Mouse (Mus musculus): ENCODE measurements around the gene A1cf. TPM values are rescaled to one million over a fixed set of nuclear protein-coding genes. Genes with fewer than 3 reads are reported as not detected.

A1cf gene
- polyA plus RNA-seq, 1 experiment from 2014 or later: not detected

GRCm38 (mm10) chr19:31950793-31951489, 82.4 kb downstream of the A1cf start:
- no peaks in the 10 kb centered on the region for H3K4me1 ChIP-seq (ENCODE audit: insufficient read depth)
- H3K9ac ChIP-seq: no peak overlapping the region
- no peak overlapping the region for H3K4me3 ChIP-seq (ENCODE audit: low read depth, low read length)
- H3K27ac ChIP-seq (ENCODE audit: low read depth): no peak overlapping the region
- H3K36me3 ChIP-seq (ENCODE audit: insufficient read depth): no peaks in the 10 kb centered on the region
- ATAC-seq (ENCODE audit: insufficient read depth) (no peak), DNase-seq (no peak)
- TF ChIP-seq CTCF (IDR thresholded peaks at IDR 0.05; ENCODE audit: low read depth): no peak
- H3K4me2 ChIP-seq: no peak overlapping the region
- 75% methylated on average over 7 of the region's 7 CpGs for WGBS
- no peaks in the 10 kb centered on the region for H3K9me3 ChIP-seq (ENCODE audit: low read depth, low read length)
- no peaks in the 10 kb centered on the region for H3K27me3 ChIP-seq (ENCODE audit: insufficient read depth, low read length)

- Histone ChIP-seq H3K27ac (ENCODE audit: low read depth) (no peak overlapping the region), H3K9me3 (ENCODE audit: low read depth, low read length) (no peaks in the 10 kb centered on the region), H3K4me1 (ENCODE audit: insufficient read depth) (no peaks in the 10 kb centered on the region), H3K4me3 (ENCODE audit: low read depth, low read length) (no peak overlapping the region), H3K4me2 (no peak overlapping the region), H3K27me3 (ENCODE audit: insufficient read depth, low read length) (no peaks in the 10 kb centered on the region), H3K36me3 (ENCODE audit: insufficient read depth) (no peaks in the 10 kb centered on the region), H3K9ac (no peak overlapping the region)
- TF ChIP-seq CTCF (IDR thresholded peaks at IDR 0.05; ENCODE audit: low read depth): no peak
- 72% methylated on average over 2 of the region's 2 CpGs for WGBS
- DNase-seq (no peak), ATAC-seq (ENCODE audit: insufficient read depth) (no peak)
These were observed 85.2 kb downstream of the A1cf start for GRCm38 (mm10) chr19:31953799-31954198.

DNA sequence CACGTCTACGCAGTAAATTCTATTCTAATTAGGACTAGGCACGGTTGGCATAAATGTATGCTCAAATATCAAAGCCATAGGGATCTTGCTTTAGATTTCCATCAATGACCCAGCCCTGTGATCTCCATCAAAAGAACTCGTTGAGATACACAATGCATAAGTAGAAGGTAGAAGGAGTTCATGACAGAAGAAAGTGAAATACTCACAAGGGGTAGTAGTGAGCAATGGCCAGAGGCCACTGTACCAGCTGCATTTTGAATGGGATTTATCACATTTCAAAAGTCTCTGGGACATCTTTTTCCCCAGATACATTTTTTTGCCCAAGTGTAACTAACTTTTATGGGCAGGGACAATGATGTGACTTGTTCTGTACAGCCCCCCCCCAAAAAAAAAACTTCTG, 85.7 kb downstream of the A1cf start:
- WGBS: 82% methylated on average over 4 of the region's 4 CpGs
- H3K9ac ChIP-seq: no peak overlapping the region
- H3K27ac ChIP-seq (ENCODE audit: low read depth): no peak overlapping the region
- no peaks in the 10 kb centered on the region for H3K27me3 ChIP-seq (ENCODE audit: insufficient read depth, low read length)
- no peak overlapping the region for H3K4me2 ChIP-seq
- no peaks in the 10 kb centered on the region for H3K9me3 ChIP-seq (ENCODE audit: low read depth, low read length)
- H3K36me3 ChIP-seq (ENCODE audit: insufficient read depth): no peaks in the 10 kb centered on the region
- DNase-seq: no peak
- H3K4me1 ChIP-seq (ENCODE audit: insufficient read depth): no peaks in the 10 kb centered on the region
- H3K4me3 ChIP-seq (ENCODE audit: low read depth, low read length): no peak overlapping the region
- no peak for TF ChIP-seq CTCF (IDR thresholded peaks at IDR 0.05; ENCODE audit: low read depth)
- no peak for ATAC-seq (ENCODE audit: insufficient read depth)

DNA sequence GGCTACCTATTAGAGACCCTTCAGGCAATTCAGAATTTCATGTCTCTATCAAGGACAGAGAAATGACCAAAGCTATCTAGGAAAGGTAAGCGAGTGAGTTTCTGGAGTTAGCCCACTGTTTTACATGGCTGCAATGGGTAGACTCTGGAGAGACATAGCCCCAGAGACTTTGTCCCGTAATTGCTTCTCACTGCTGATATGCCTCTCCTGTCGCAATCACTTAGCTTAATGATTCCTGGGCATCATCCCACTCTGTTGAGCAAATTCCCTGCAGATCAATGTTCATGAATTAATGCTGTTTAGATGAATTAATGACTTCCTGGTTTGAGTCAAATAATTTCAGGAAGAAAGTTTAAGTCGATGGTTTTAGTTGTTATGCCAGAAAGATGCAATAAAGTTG, 86.1 kb downstream of the A1cf start:
- Histone ChIP-seq H3K27ac (ENCODE audit: low read depth) (no peak overlapping the region), H3K4me1 (ENCODE audit: insufficient read depth) (no peaks in the 10 kb centered on the region), H3K4me2 (no peak overlapping the region), H3K36me3 (ENCODE audit: insufficient read depth) (no peaks in the 10 kb centered on the region), H3K4me3 (ENCODE audit: low read depth, low read length) (no peak overlapping the region), H3K27me3 (ENCODE audit: insufficient read depth, low read length) (no peaks in the 10 kb centered on the region), H3K9ac (no peak overlapping the region), H3K9me3 (ENCODE audit: low read depth, low read length) (no peaks in the 10 kb centered on the region)
- ATAC-seq (ENCODE audit: insufficient read depth) (no peak), DNase-seq (no peak)
- WGBS: 84% methylated on average over 4 of the region's 4 CpGs
- no peak for TF ChIP-seq CTCF (IDR thresholded peaks at IDR 0.05; ENCODE audit: low read depth)

GRCm38 (mm10) chr19:31956359-31956758, 87.8 kb downstream of the A1cf start:
- Histone ChIP-seq H3K4me1 (ENCODE audit: insufficient read depth) (no peaks in the 10 kb centered on the region), H3K4me2 (no peak overlapping the region), H3K9ac (no peak overlapping the region), H3K9me3 (ENCODE audit: low read depth, low read length) (no peaks in the 10 kb centered on the region), H3K27me3 (ENCODE audit: insufficient read depth, low read length) (no peaks in the 10 kb centered on the region), H3K4me3 (ENCODE audit: low read depth, low read length) (no peak overlapping the region), H3K36me3 (ENCODE audit: insufficient read depth) (no peaks in the 10 kb centered on the region), H3K27ac (ENCODE audit: low read depth) (no peak overlapping the region)
- WGBS: 68% methylated on average over 2 of the region's 2 CpGs
- TF ChIP-seq CTCF (IDR thresholded peaks at IDR 0.05; ENCODE audit: low read depth): no peak
- ATAC-seq (ENCODE audit: insufficient read depth): no peak
- no peak for DNase-seq

GRCm38 (mm10) chr19:31960434-31960833, 91.9 kb downstream of the A1cf start:
- ATAC-seq (ENCODE audit: insufficient read depth) (no peak), DNase-seq (no peak)
- H3K4me3 ChIP-seq (ENCODE audit: low read depth, low read length): no peak overlapping the region
- no peaks in the 10 kb centered on the region for H3K36me3 ChIP-seq (ENCODE audit: insufficient read depth)
- no peaks in the 10 kb centered on the region for H3K4me1 ChIP-seq (ENCODE audit: insufficient read depth)
- no peak overlapping the region for H3K27ac ChIP-seq (ENCODE audit: low read depth)
- TF ChIP-seq CTCF (IDR thresholded peaks at IDR 0.05; ENCODE audit: low read depth): no peak
- no peaks in the 10 kb centered on the region for H3K9me3 ChIP-seq (ENCODE audit: low read depth, low read length)
- WGBS: 92% methylated on average over 2 of the region's 2 CpGs
- H3K27me3 ChIP-seq (ENCODE audit: insufficient read depth, low read length): no peaks in the 10 kb centered on the region
- no peak overlapping the region for H3K9ac ChIP-seq
- no peak overlapping the region for H3K4me2 ChIP-seq

GRCm38 (mm10) chr19:31963147-31963546, 94.6 kb downstream of the A1cf start:
- no peak for DNase-seq

More at GRCm38 (mm10) chr19:31963147-31963546, 94.6 kb downstream of the A1cf start:
- WGBS: 44% methylated on average over 3 of the region's 3 CpGs
- H3K4me3 ChIP-seq (ENCODE audit: low read depth, low read length): no peak overlapping the region
- no peaks in the 10 kb centered on the region for H3K4me1 ChIP-seq (ENCODE audit: insufficient read depth)
- H3K27me3 ChIP-seq (ENCODE audit: insufficient read depth, low read length): no peaks in the 10 kb centered on the region
- TF ChIP-seq CTCF (IDR thresholded peaks at IDR 0.05; ENCODE audit: low read depth): no peak
- no peak for ATAC-seq (ENCODE audit: insufficient read depth)
- H3K4me2 ChIP-seq: no peak overlapping the region
- H3K9me3 ChIP-seq (ENCODE audit: low read depth, low read length): no peaks in the 10 kb centered on the region
- H3K27ac ChIP-seq (ENCODE audit: low read depth): no peak overlapping the region
- no peaks in the 10 kb centered on the region for H3K36me3 ChIP-seq (ENCODE audit: insufficient read depth)
- H3K9ac ChIP-seq: no peak overlapping the region
